Mouse (Mus musculus): ENCODE measurements around the gene Gramd1b. TPM values are rescaled to one million over a fixed set of nuclear protein-coding genes. Genes with fewer than 3 reads are reported as not detected.

The Gramd1b gene
- total and polyA plus RNA-seq, 2 experiments from 2014 or later: 16.7 to 57.2 TPM

GRCm38 (mm10) chr9:40370151-40370550 is 161.0 kb downstream of the Gramd1b start:
- H3K4me1 ChIP-seq (ENCODE audit: insufficient read depth, low read length): peaks cover 8% of the 10 kb centered on the region; the same call in 1 of the 2 replicates
- H3K27ac ChIP-seq: no peak overlapping the region
- DNase-seq (ENCODE audit: low spot score) (no peak), ATAC-seq (no peak)
- H3K4me3 ChIP-seq (ENCODE audit: low read length): no peak overlapping the region
- no peak overlapping the region for H3K9ac ChIP-seq (replicated peaks; ENCODE audit: low read length)
- no peak for TF ChIP-seq CTCF (IDR thresholded peaks at IDR 0.05; ENCODE audit: low read depth)
- H3K9me3 ChIP-seq (ENCODE audit: low read length): no peaks in the 10 kb centered on the region
- H3K4me2 ChIP-seq (ENCODE audit: low read depth, low read length): no peak overlapping the region
- no peaks in the 10 kb centered on the region for H3K36me3 ChIP-seq (ENCODE audit: insufficient read depth, low read length)
- WGBS: 78% methylated on average over 4 of the region's 4 CpGs
- no peaks in the 10 kb centered on the region for H3K27me3 ChIP-seq (ENCODE audit: insufficient read depth, low read length)

GRCm38 (mm10) chr9:40366795-40367194 is 164.4 kb downstream of the Gramd1b start:
- Histone ChIP-seq H3K9ac (replicated peaks; ENCODE audit: low read length) (no peak overlapping the region), H3K4me2 (ENCODE audit: low read depth, low read length) (no peak overlapping the region), H3K27ac (no peak overlapping the region), H3K4me3 (ENCODE audit: low read length) (no peak overlapping the region), H3K4me1 (ENCODE audit: insufficient read depth, low read length) (no peaks in the 10 kb centered on the region), H3K36me3 (ENCODE audit: insufficient read depth, low read length) (no peaks in the 10 kb centered on the region), H3K27me3 (ENCODE audit: insufficient read depth, low read length) (no peaks in the 10 kb centered on the region), H3K9me3 (ENCODE audit: low read length) (no peaks in the 10 kb centered on the region)
- TF ChIP-seq CTCF (IDR thresholded peaks at IDR 0.05; ENCODE audit: low read depth): no peak
- DNase-seq (ENCODE audit: low spot score) (no peak), ATAC-seq (no peak)
- 89% methylated on average over 6 of the region's 8 CpGs for WGBS

- Histone ChIP-seq H3K4me3 (ENCODE audit: low read length) (no peak overlapping the region), H3K9me3 (ENCODE audit: low read length) (no peaks in the 10 kb centered on the region), H3K9ac (replicated peaks; ENCODE audit: low read length) (no peak overlapping the region), H3K4me2 (ENCODE audit: low read depth, low read length) (no peak overlapping the region), H3K27me3 (ENCODE audit: insufficient read depth, low read length) (no peaks in the 10 kb centered on the region), H3K4me1 (ENCODE audit: insufficient read depth, low read length) (no peaks in the 10 kb centered on the region), H3K36me3 (ENCODE audit: insufficient read depth, low read length) (no peaks in the 10 kb centered on the region), H3K27ac (no peak overlapping the region)
- 64% methylated on average over 7 of the region's 7 CpGs for WGBS
- no peak for DNase-seq (ENCODE audit: low spot score)
- no peak for ATAC-seq
- TF ChIP-seq CTCF (IDR thresholded peaks at IDR 0.05; ENCODE audit: low read depth): no peak
These were observed 166.9 kb downstream of the Gramd1b start for GRCm38 (mm10) chr9:40364312-40364711.

- Histone ChIP-seq H3K36me3 (ENCODE audit: insufficient read depth, low read length) (no peaks in the 10 kb centered on the region), H3K4me3 (ENCODE audit: low read length) (no peak overlapping the region), H3K4me1 (ENCODE audit: insufficient read depth, low read length) (peaks cover 5% of the 10 kb centered on the region), H3K4me2 (ENCODE audit: low read depth, low read length) (no peak overlapping the region), H3K27ac (no peak overlapping the region), H3K9me3 (ENCODE audit: low read length) (no peaks in the 10 kb centered on the region), H3K27me3 (ENCODE audit: insufficient read depth, low read length) (no peaks in the 10 kb centered on the region), H3K9ac (replicated peaks; ENCODE audit: low read length) (no peak overlapping the region)
- DNase-seq (ENCODE audit: low spot score) (no peak), ATAC-seq (no peak)
- TF ChIP-seq CTCF (IDR thresholded peaks at IDR 0.05; ENCODE audit: low read depth): no peak
- 83% methylated on average over 6 of the region's 6 CpGs for WGBS
These were observed 169.2 kb downstream of the Gramd1b start for GRCm38 (mm10) chr9:40361970-40362369.

GRCm38 (mm10) chr9:40358408-40358896 is 172.7 kb downstream of the Gramd1b start:
- H3K9me3 ChIP-seq (ENCODE audit: low read length): no peaks in the 10 kb centered on the region
- no peaks in the 10 kb centered on the region for H3K27me3 ChIP-seq (ENCODE audit: insufficient read depth, low read length)
- no peak overlapping the region for H3K9ac ChIP-seq (replicated peaks; ENCODE audit: low read length)
- peak; percentile 64 for ATAC-seq
- WGBS: 25% methylated on average over 8 of the region's 8 CpGs
- no peak overlapping the region for H3K4me3 ChIP-seq (ENCODE audit: low read length)
- H3K36me3 ChIP-seq (ENCODE audit: insufficient read depth, low read length): no peaks in the 10 kb centered on the region
- DNase-seq (ENCODE audit: low spot score): peak; percentile 62
- H3K4me2 ChIP-seq (ENCODE audit: low read depth, low read length): peak overlapping the region; percentile 25; the same call in 1 of the 2 replicates
- no peak for TF ChIP-seq CTCF (IDR thresholded peaks at IDR 0.05; ENCODE audit: low read depth)
- peaks cover 5% of the 10 kb centered on the region for H3K4me1 ChIP-seq (ENCODE audit: insufficient read depth, low read length)
- H3K27ac ChIP-seq: no peak overlapping the region

GRCm38 (mm10) chr9:40356768-40357446 is 174.3 kb downstream of the Gramd1b start:
- Histone ChIP-seq H3K9ac (replicated peaks; ENCODE audit: low read length) (no peak overlapping the region), H3K4me1 (ENCODE audit: insufficient read depth, low read length) (peaks cover 5% of the 10 kb centered on the region), H3K27ac (no peak overlapping the region), H3K9me3 (ENCODE audit: low read length) (no peaks in the 10 kb centered on the region), H3K36me3 (ENCODE audit: insufficient read depth, low read length) (no peaks in the 10 kb centered on the region), H3K4me2 (ENCODE audit: low read depth, low read length) (no peak overlapping the region), H3K4me3 (ENCODE audit: low read length) (no peak overlapping the region), H3K27me3 (ENCODE audit: insufficient read depth, low read length) (no peaks in the 10 kb centered on the region)
- DNase-seq (ENCODE audit: low spot score): no peak
- no peak for ATAC-seq
- TF ChIP-seq CTCF (IDR thresholded peaks at IDR 0.05; ENCODE audit: low read depth): no peak
- WGBS: 94% methylated on average over 4 of the region's 4 CpGs

GRCm38 (mm10) chr9:40356368-40356767 is 174.8 kb downstream of the Gramd1b start:
- Histone ChIP-seq H3K36me3 (ENCODE audit: insufficient read depth, low read length) (no peaks in the 10 kb centered on the region), H3K4me2 (ENCODE audit: low read depth, low read length) (no peak overlapping the region), H3K4me1 (ENCODE audit: insufficient read depth, low read length) (peaks cover 5% of the 10 kb centered on the region), H3K27ac (no peak overlapping the region), H3K9ac (replicated peaks; ENCODE audit: low read length) (no peak overlapping the region), H3K4me3 (ENCODE audit: low read length) (no peak overlapping the region), H3K27me3 (ENCODE audit: insufficient read depth, low read length) (no peaks in the 10 kb centered on the region), H3K9me3 (ENCODE audit: low read length) (no peaks in the 10 kb centered on the region)
- no peak for TF ChIP-seq CTCF (IDR thresholded peaks at IDR 0.05; ENCODE audit: low read depth)
- 89% methylated on average over 5 of the region's 5 CpGs for WGBS
- no peak for ATAC-seq
- no peak for DNase-seq (ENCODE audit: low spot score)
